Mouse (Mus musculus): ENCODE measurements around the gene Hdgfl3. TPM values are rescaled to one million over a fixed set of nuclear protein-coding genes. Genes with fewer than 3 reads are reported as not detected.

Hdgfl3 gene
- 10 to 100 TPM; 77.1 to 89.2 (median 82.9) TPM for total RNA-seq (2022)

DNA sequence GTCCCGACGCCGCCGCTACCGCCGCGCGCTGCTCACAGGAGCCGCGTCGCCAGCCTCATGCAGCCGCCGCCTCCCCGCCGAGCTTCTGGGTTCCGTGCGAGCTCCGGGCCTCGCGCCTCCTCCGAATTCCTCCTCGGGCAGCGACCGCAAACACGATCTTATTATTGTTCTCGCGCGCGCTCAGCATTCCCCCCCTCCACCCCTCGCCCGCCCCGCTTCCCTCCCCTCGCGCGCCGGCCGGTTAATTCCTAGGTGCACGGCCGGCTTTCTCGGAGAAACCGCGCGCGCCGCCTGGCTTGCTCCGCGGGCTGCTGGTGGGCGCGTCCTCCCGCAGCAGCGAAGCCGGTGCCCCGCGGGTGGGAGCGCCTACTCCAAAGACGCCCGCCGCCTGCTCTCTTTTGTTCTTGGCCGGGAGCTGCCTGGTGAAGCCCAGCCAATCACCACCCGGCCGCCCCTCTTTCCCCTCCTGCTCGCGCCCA lies at the start of gene Hdgfl3:
TSS of gene Hdgfl3 (minus strand) at position 207 of the 479 bp plus-strand sequence.
- peak; percentile 47 to 75 for DNase-seq (ENCODE audit: low spot score in 2 of 2)

- DNase-seq (ENCODE audit: low spot score in 2 of 2) = no peak
Observed at GRCm38 (mm10) chr7:81983651-81984050, 49.4 kb upstream of the Hdgfl3 start.

DNA sequence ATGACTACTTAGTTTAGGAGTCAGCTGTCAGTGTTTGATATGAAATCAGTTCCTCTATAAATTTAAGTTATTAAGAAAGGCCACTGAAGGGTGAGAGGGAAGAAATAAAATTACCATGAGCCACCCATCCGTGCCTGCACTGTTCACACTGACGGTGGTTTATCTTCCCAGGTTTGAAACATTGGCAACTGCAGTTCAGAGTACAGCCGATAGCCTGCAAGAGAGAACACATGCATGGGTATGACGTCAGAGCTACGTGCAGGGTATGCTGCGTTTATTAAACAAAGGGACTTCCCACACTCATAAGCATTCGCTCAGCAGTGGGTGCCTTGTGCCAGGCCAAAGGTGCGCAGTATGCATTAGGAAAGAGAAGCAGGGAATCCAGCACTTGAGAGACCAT lies 44.0 kb upstream of the Hdgfl3 start:
- DNase-seq (ENCODE audit: low spot score in 2 of 2) = no peak

- DNase-seq (ENCODE audit: low spot score in 2 of 2) = no peak
Observed at GRCm38 (mm10) chr7:81974616-81975015, 40.3 kb upstream of the Hdgfl3 start.

DNA sequence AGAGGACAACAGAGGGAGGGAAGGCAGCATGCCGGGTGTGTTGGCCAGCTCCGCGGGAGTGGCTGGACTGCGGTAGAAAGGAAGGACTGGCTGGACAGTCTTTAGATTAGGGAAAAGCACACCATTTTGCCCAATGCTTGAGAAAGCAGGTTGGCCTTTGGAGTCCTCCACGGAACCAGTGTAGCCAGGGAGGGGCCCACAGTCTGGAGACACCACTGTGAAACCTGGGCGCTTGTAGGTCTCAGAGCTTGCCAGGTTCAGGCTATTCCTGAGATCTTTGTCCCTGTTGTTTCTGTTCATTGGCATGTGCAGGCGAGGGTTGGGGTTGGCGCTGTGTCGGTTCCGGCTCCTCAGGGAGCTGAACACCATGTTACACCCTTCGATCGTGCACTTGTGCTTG lies 39.7 kb upstream of the Hdgfl3 start:
- DNase-seq (ENCODE audit: low spot score in 2 of 2) = no peak

- no peak for DNase-seq (ENCODE audit: low spot score in 2 of 2)
Observed at GRCm38 (mm10) chr7:81973339-81973738, 39.1 kb upstream of the Hdgfl3 start.

GRCm38 (mm10) chr7:81968975-81969374 lies 34.7 kb upstream of the Hdgfl3 start:
- DNase-seq (ENCODE audit: low spot score in 2 of 2) = no peak

DNA sequence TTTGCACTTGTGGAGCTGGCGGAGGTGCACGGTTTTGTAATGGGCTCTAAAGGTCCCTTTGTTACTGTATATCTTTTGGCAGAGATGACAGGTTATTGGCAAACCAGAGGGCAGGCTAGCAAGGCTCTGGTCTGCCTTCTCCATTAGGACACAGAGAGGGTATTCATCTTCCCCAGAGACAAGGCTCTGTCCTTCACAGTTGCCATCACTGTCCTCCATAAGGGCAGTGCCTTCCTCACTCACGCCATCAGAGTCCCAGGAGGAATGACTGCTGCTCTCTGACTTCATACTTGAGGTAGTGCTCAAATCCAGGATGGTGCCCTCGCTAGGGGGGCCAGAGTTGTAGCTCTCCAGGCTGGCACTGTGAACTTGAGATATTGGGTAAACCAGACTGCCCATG lies 34.2 kb upstream of the Hdgfl3 start:
- DNase-seq (ENCODE audit: low spot score in 2 of 2) = no peak

DNA sequence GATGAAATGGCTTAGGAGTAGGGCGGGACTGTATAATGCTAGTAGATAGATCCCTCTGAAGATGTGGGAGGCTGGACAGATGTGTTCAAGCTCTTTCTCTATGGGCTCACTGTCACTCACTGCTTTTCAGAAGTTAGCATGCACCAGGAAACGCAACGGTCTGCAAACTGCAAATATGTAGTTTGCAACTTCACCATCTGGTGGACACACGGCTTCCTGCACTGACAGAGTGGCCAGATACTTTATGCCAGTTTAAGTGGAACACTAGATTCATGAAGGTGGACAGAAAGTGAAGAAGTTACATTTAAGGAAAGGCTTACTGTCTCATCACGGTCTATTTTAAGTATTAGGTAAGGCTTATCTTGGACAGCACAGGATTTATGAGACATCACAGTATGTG lies 31.9 kb upstream of the Hdgfl3 start:
- DNase-seq (ENCODE audit: low spot score in 2 of 2) = no peak

- DNase-seq (ENCODE audit: low spot score in 2 of 2) = no peak
Observed at GRCm38 (mm10) chr7:81959704-81960103, 25.4 kb upstream of the Hdgfl3 start.

- no peak for DNase-seq (ENCODE audit: low spot score in 2 of 2)
Observed at GRCm38 (mm10) chr7:81954208-81954846, 20.1 kb upstream of the Hdgfl3 start.

- peak in 1 of 2 experiments; percentile 61 for DNase-seq (ENCODE audit: low spot score in 2 of 2)
Observed at GRCm38 (mm10) chr7:81950499-81950898, 16.2 kb upstream of the Hdgfl3 start.

GRCm38 (mm10) chr7:81945398-81945797 lies 11.1 kb upstream of the Hdgfl3 start:
- DNase-seq (ENCODE audit: low spot score in 2 of 2) = no peak

DNA sequence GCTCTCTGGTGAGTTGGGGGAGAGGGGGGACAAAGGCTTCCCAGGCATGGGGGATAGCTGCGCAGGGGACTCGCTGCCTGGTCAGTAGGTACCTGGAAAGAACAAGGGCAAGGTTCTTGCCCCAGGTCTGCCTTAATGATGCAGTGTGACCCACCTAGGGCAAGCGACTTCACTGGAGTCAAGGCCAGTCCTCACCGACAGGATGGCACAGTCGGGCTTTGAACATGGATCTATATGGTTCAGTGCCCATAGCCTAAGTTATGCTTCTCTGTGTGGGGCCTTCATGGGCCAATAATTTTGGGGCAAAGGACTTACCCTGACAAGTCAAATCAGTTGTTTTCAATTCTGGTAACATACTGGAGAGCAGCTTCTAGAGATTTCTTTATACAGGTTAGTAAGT lies 533 bp upstream of the Hdgfl3 start:
- DNase-seq (ENCODE audit: low spot score in 2 of 2) = no peak

- DNase-seq (ENCODE audit: low spot score in 2 of 2) = peak; percentile 40 to 44
Observed at GRCm38 (mm10) chr7:81933601-81934266, 539 bp downstream of the Hdgfl3 start.

GRCm38 (mm10) chr7:81933061-81933600 lies 1.1 kb downstream of the Hdgfl3 start:
- DNase-seq (ENCODE audit: low spot score in 2 of 2) = no peak

DNA sequence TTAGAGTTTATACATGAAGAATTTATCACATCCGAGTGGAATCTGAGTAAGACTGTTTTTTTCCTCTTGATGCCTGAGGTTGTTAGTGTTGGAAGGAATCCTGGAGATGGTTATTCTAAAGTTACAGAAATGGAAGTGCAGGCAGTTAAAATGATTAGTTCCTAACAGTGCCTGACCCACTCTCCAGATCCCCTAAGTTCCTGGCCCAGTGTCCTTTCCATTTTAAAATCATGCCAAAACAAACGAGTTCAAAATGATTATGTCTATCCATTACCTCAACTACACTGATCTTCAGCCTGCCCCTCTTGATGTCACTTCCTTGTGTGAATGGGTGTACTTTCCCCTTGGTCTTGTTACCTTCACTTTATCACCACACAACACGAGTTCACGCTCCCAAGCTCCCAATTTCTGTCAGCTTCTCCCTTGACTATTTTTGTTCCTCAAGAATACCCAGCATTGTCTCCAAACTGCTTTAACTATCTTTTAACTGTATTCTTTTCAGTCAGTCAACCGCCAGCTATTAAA lies 1.7 kb downstream of the Hdgfl3 start:
- no peak for DNase-seq (ENCODE audit: low spot score in 2 of 2)

DNA sequence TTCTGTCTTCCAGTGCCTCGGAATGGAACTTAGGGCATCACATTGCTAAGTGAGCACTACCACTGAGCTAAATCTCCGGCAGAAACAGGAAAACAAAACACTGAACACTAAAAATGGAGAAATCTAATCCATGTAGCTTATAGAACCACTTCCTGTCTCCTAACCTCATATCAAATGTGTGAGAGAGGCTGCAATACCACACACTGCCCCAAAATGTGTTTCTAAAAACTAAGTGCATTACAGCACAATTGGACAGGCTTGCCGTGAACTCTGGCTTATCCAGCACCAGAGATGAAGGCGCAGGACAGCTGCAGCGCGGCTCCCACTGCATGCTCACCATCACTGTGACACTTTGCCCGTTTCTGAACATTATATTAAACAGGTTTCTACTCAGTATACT lies 5.3 kb downstream of the Hdgfl3 start:
- no peak for DNase-seq (ENCODE audit: low spot score in 2 of 2)

- DNase-seq (ENCODE audit: low spot score in 2 of 2) = no peak
Observed at GRCm38 (mm10) chr7:81921379-81921952, 12.8 kb downstream of the Hdgfl3 start.

- no peak for DNase-seq (ENCODE audit: low spot score in 2 of 2)
Observed at GRCm38 (mm10) chr7:81920314-81920713, 14.0 kb downstream of the Hdgfl3 start.

DNA sequence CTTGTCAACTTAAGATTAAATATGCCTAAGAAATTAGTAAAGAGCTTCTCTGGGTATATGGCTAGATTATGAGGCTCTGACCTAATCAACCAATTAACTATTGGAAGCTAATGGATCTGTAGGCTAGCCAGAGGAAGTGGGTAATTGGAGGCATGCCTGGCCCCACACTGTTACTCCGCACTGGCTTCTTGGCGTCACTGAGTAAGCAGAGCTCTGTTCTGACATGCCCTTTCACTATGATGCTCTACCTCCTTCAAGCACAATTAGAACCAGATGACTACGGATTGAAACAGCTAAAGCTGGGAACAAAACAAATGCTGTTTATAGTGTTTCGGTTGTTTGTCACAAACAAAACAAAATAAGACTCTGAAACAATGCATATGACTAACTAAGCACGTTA lies 16.0 kb downstream of the Hdgfl3 start:
- no peak for DNase-seq (ENCODE audit: low spot score in 2 of 2)

DNA sequence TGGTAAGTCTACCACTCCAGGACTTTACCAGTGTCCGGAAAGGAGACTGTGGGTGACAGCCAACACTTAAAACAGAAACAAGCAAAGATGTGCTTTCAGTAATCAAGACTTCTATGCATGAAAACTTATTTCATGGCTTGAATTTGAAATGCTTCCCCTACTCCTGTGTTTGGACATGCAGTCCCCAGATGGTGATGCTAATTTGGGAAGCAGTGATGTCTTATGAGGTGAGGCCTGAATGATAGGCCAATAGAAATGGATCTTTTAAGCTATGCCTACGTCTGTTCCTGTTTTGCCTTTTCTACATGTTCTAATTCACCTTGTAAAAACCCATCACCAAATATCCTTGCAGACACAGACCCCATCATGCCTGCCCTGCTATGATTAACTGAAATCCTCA lies 29.3 kb downstream of the Hdgfl3 start:
- DNase-seq (ENCODE audit: low spot score in 2 of 2) = no peak
